Mouse (Mus musculus) ES-Bruce4 (cell line): ENCODE measurements around the gene Auts2.

Experiments used
- CTCF ChIP-seq: IDR thresholded peaks from one replicate; pipeline ENCODE4 v1.8.1; 2011; ENCODE audit warnings: low read depth, low read length
- POLR2A ChIP-seq: IDR thresholded peaks from one replicate; pipeline ENCODE4 v1.8.1; 2011; ENCODE audit warnings: low read length; ENCODE audit not compliant: insufficient read depth

DNA sequence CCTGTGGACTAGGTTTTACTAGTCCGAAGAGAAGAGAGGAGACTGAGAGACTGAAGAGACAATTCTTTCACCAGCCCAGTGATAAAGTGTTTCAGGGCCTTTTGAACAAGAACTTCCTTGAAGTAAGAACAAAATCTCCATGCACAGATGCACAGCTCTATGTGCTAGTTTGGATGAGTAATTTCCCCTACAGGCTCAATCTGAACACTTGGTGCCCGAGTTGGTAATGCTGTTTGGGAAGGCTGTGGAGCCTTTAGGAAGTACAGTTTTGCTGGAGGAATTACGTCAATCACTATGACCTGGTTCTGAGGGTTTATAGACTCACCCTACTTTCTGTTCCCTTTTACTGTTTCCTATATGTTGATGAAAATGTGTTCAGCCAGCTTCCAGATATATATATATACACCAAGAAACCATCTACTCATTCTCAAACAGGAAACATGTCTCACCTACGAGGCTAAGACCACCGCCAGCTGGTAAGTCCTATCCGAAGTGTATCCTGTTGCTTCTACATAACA, 117.3 kb downstream of the Auts2 start:
- TF ChIP-seq CTCF (no peak), POLR2A (no peak)
